Mouse (Mus musculus) kidney, embryonic 16.5 days (tissue): ENCODE results near the gene C5ar1. TPM values are rescaled to one million over a fixed set of nuclear protein-coding genes. Genes with fewer than 3 reads are reported as not detected.
A peak's percentile ranks its signal among the peaks of the same experiment; 100 is the strongest.
"Not testable (repeated sequence)": the region's sequence is repeated elsewhere in the genome, so short reads cannot be mapped to it uniquely, and the experiment has no call there.

Experiments used
- ATAC-seq: fragments of 200-750 bp; cut with Nextera tagmentation; 2 replicates; pipeline ENCODE4 v1.8.0; 2017; ENCODE audit warnings: moderate TSS enrichment; ENCODE audit not compliant: low FRiP score, low TSS enrichment
- H3K27ac ChIP-seq: fragments of 300-500 bp; sonication (generic); 2 replicates; pipeline ENCODE4 v1.5.1; 2014; ENCODE audit warnings: low read length
- H3K27me3 ChIP-seq: fragments of 300-500 bp; sonication (generic); 2 replicates; pipeline ENCODE4 v1.6.1; 2014; ENCODE audit warnings: low read length, control low read depth, mixed read lengths; ENCODE audit not compliant: insufficient read depth
- H3K36me3 ChIP-seq: fragments of 300-500 bp; sonication (generic); 2 replicates; pipeline ENCODE4 v1.6.1; 2014; ENCODE audit warnings: low read length, control low read depth, mixed read lengths; ENCODE audit not compliant: insufficient read depth
- H3K4me1 ChIP-seq: fragments of 300-500 bp; sonication (generic); 2 replicates; pipeline ENCODE4 v1.6.1; 2014; ENCODE audit warnings: low read length, control low read depth, mixed read lengths; ENCODE audit not compliant: insufficient read depth
- H3K4me2 ChIP-seq: fragments of 300-500 bp; sonication (generic); replicated peaks from 2 replicates; pipeline ENCODE4 v1.6.1; 2014; ENCODE audit warnings: low read depth, low read length
- H3K4me3 ChIP-seq: fragments of 300-500 bp; sonication (generic); 2 replicates; pipeline ENCODE4 v1.5.1; 2014; ENCODE audit warnings: mild to moderate bottlenecking, low read length
- H3K9ac ChIP-seq: fragments of 300-500 bp; sonication (generic); replicated peaks from 2 replicates; pipeline ENCODE4 v1.6.1; 2014; ENCODE audit warnings: low read length
- H3K9me3 ChIP-seq: fragments of 300-500 bp; sonication (generic); 2 replicates; pipeline ENCODE4 v1.6.1; 2016; ENCODE audit warnings: low read length, control low read depth
- WGBS: fragments of 180-500 bp; shearing (Covaris S2); extraction: QIAGEN DNeasy Blood & Tissue Kit; methylation state at CpG from one replicate; pipeline ENCODE4 v1.1.7; 2014; 5-methylcytosine and 5-hydroxymethylcytosine counted together
- polyA plus RNA-seq: library from polyadenylated mRNA; unstranded; fragments of >200 nt; fragmentation: Nextera tagmentation; extraction: Ambion mirVana; gene quantifications from 2 replicates; pipeline ENCODE4 v1.2.1, GENCODE M21; 2015

C5ar1 gene
- polyA plus RNA-seq = 2.7 and 2.8 TPM in 2 replicates

GRCm38 (mm10) chr7:16259110-16259590 lies at the start of gene C5ar1:
C5ar1 (minus strand) TSS chr7:16259540.
- H3K9ac ChIP-seq = no peak within 1 kb of the TSS

GRCm38 (mm10) chr7:16308555-16309317 lies 49.4 kb upstream of the C5ar1 start:
- ATAC-seq = no peak
- Histone ChIP-seq H3K9me3 (no peaks in the 10 kb centered on the region), H3K4me1 (peaks cover 44% of the 10 kb centered on the region), H3K27me3 (no peaks in the 10 kb centered on the region), H3K4me2 (peak overlapping the region; percentile 100), H3K4me3 (peak overlapping the region; percentile 89), H3K27ac (peak overlapping the region; percentile 29), H3K9ac (peak overlapping the region; percentile 62), H3K36me3 (no peaks in the 10 kb centered on the region)
- WGBS = 28% methylated on average over 16 of the region's 16 CpGs

More at GRCm38 (mm10) chr7:16259110-16259590, at the start of gene C5ar1:
- no peaks in the 10 kb centered on the region for H3K36me3 ChIP-seq
- H3K4me3 ChIP-seq = no peak within 1 kb of the TSS
- WGBS = 86% methylated on average over 5 of the region's 5 CpGs
- H3K9me3 ChIP-seq = no peaks in the 10 kb centered on the region
- H3K4me1 ChIP-seq = no peaks in the 10 kb centered on the region
- no peak for ATAC-seq
- H3K27me3 ChIP-seq = no peaks in the 10 kb centered on the region
- H3K4me2 ChIP-seq = no peak within 1 kb of the TSS
- no peak within 1 kb of the TSS for H3K27ac ChIP-seq

- Histone ChIP-seq H3K4me3 (peak within 1 kb of the TSS; percentile 89), H3K4me1 (peaks cover 39% of the 10 kb centered on the region), H3K27ac (peak within 1 kb of the TSS; percentile 29), H3K4me2 (peak within 1 kb of the TSS; percentile 100), H3K9ac (peak within 1 kb of the TSS; percentile 62)
- ATAC-seq, H3K9me3 ChIP-seq, H3K36me3 ChIP-seq, H3K27me3 ChIP-seq: not testable (repeated sequence)
- WGBS = 57% methylated on average over 1 of the region's 1 CpGs
Observed at GRCm38 (mm10) chr7:16308093-16308492, 48.8 kb upstream of the C5ar1 start, which contains the start of gene Bbc3. Bbc3 (plus strand) TSS chr7:16308393.

GRCm38 (mm10) chr7:16307141-16307540 lies 47.8 kb upstream of the C5ar1 start:
- not testable (repeated sequence) for H3K9ac ChIP-seq, ATAC-seq, H3K9me3 ChIP-seq, H3K27ac ChIP-seq, H3K27me3 ChIP-seq, H3K36me3 ChIP-seq, H3K4me2 ChIP-seq, H3K4me3 ChIP-seq
- WGBS = 70% methylated on average over 6 of the region's 6 CpGs
- peaks cover 32% of the 10 kb centered on the region for H3K4me1 ChIP-seq

GRCm38 (mm10) chr7:16299419-16300035 lies 40.2 kb upstream of the C5ar1 start:
- Histone ChIP-seq H3K4me3 (peak overlapping the region; percentile 51), H3K9me3 (no peaks in the 10 kb centered on the region), H3K4me1 (peaks cover 35% of the 10 kb centered on the region), H3K27ac (peak overlapping the region; percentile 65), H3K4me2 (peak overlapping the region; percentile 83), H3K9ac (peak overlapping the region; percentile 62), H3K27me3 (no peaks in the 10 kb centered on the region), H3K36me3 (no peaks in the 10 kb centered on the region)
- ATAC-seq = peak; percentile 81
- under 1% methylated on average over 52 of the region's 52 CpGs for WGBS

- H3K9me3 ChIP-seq = no peaks in the 10 kb centered on the region
- WGBS = 75% methylated on average over 5 of the region's 5 CpGs
- no peaks in the 10 kb centered on the region for H3K27me3 ChIP-seq
- peaks cover 35% of the 10 kb centered on the region for H3K4me1 ChIP-seq
- peak overlapping the region; percentile 51 for H3K4me3 ChIP-seq
- peak overlapping the region; percentile 65 for H3K27ac ChIP-seq
- no peak overlapping the region for H3K9ac ChIP-seq
- peak overlapping the region; percentile 83 for H3K4me2 ChIP-seq
- no peaks in the 10 kb centered on the region for H3K36me3 ChIP-seq
- no peak for ATAC-seq
Observed at GRCm38 (mm10) chr7:16298927-16299326, 39.6 kb upstream of the C5ar1 start.

GRCm38 (mm10) chr7:16297616-16298015 lies 38.3 kb upstream of the C5ar1 start:
- H3K9me3 ChIP-seq = no peaks in the 10 kb centered on the region
- ATAC-seq = no peak
- H3K4me1 ChIP-seq = peaks cover 35% of the 10 kb centered on the region
- peak overlapping the region; percentile 85; the same call in 1 of the 2 replicates for H3K27ac ChIP-seq
- no peaks in the 10 kb centered on the region for H3K36me3 ChIP-seq
- H3K4me3 ChIP-seq = no peak overlapping the region
- no peak overlapping the region for H3K4me2 ChIP-seq
- peak overlapping the region; percentile 13 for H3K9ac ChIP-seq
- H3K27me3 ChIP-seq = no peaks in the 10 kb centered on the region
- WGBS = 57% methylated on average over 2 of the region's 2 CpGs

- peak overlapping the region; percentile 47 for H3K4me3 ChIP-seq
- H3K9me3 ChIP-seq = no peaks in the 10 kb centered on the region
- H3K4me2 ChIP-seq = peak overlapping the region; percentile 80
- peaks cover 35% of the 10 kb centered on the region for H3K4me1 ChIP-seq
- H3K27me3 ChIP-seq = no peaks in the 10 kb centered on the region
- H3K9ac ChIP-seq = peak overlapping the region; percentile 69
- peak overlapping the region; percentile 85 for H3K27ac ChIP-seq
- ATAC-seq = peak; percentile 17; the same call in 1 of the 2 replicates
- 0% methylated on average over 22 of the region's 22 CpGs for WGBS
- H3K36me3 ChIP-seq = no peaks in the 10 kb centered on the region
Observed at GRCm38 (mm10) chr7:16296766-16297390, 37.5 kb upstream of the C5ar1 start.

- peaks cover 35% of the 10 kb centered on the region for H3K4me1 ChIP-seq
- H3K27ac ChIP-seq = peak overlapping the region; percentile 85
- ATAC-seq = peak; percentile 14; the same call in 1 of the 2 replicates
- H3K36me3 ChIP-seq = no peaks in the 10 kb centered on the region
- H3K4me3 ChIP-seq = no peak overlapping the region
- peak overlapping the region; percentile 80; the same call in 1 of the 2 replicates for H3K4me2 ChIP-seq
- H3K9ac ChIP-seq = no peak overlapping the region
- H3K9me3 ChIP-seq = no peaks in the 10 kb centered on the region
- 31% methylated on average over 2 of the region's 2 CpGs for WGBS
- H3K27me3 ChIP-seq = no peaks in the 10 kb centered on the region
Observed at GRCm38 (mm10) chr7:16296146-16296545, 36.8 kb upstream of the C5ar1 start.
